Mouse (Mus musculus) lung, postnatal 0 days (tissue): ENCODE measurements around the gene Otub1. TPM values are rescaled to one million over a fixed set of nuclear protein-coding genes. Genes with fewer than 3 reads are reported as not detected.

Experiments used
- ATAC-seq: fragments of 200-750 bp; cut with Nextera tagmentation; 2 replicates; pipeline ENCODE4 v1.8.0; 2017; ENCODE audit warnings: moderate library complexity
- DNase-seq: peaks from one replicate; pipeline ENCODE4 v3.0.0-alpha.2; 2016; ENCODE audit warnings: low spot score
- H3K27ac ChIP-seq: fragments of 300-500 bp; sonication (generic); 2 replicates; pipeline ENCODE4 v1.5.1; 2014; ENCODE audit warnings: antibody characterized with exemption, mild to moderate bottlenecking, low read length, mixed read lengths
- H3K27me3 ChIP-seq: fragments of 300-500 bp; sonication (generic); replicated peaks from 2 replicates; pipeline ENCODE4 v1.6.1; 2014; ENCODE audit warnings: low read length, mixed read lengths; ENCODE audit not compliant: insufficient read depth
- H3K36me3 ChIP-seq: fragments of 300-500 bp; sonication (generic); 2 replicates; pipeline ENCODE4 v1.6.1; 2014; ENCODE audit warnings: low read length, mixed read lengths; ENCODE audit not compliant: insufficient read depth
- H3K4me1 ChIP-seq: fragments of 300-500 bp; sonication (generic); 2 replicates; pipeline ENCODE4 v1.6.1; 2014; ENCODE audit warnings: antibody characterized with exemption, low read depth, low read length, mixed read lengths; ENCODE audit not compliant: insufficient read depth
- H3K4me2 ChIP-seq: fragments of 300-500 bp; sonication (generic); replicated peaks from 2 replicates; pipeline ENCODE4 v1.6.1; 2014; ENCODE audit warnings: low read depth, mild to moderate bottlenecking, low read length, moderate library complexity, mixed read lengths
- H3K4me3 ChIP-seq: fragments of 300-500 bp; sonication (generic); 2 replicates; pipeline ENCODE4 v1.5.1; 2014; ENCODE audit warnings: low read depth, low read length
- H3K9ac ChIP-seq: fragments of 300-500 bp; sonication (generic); replicated peaks from 2 replicates; pipeline ENCODE4 v1.6.1; 2014; ENCODE audit warnings: low read depth, mild to moderate bottlenecking
- H3K9me3 ChIP-seq: fragments of 300-500 bp; sonication (generic); 2 replicates; pipeline ENCODE4 v1.6.1; 2016; ENCODE audit warnings: low read length, mixed read lengths
- CTCF ChIP-seq: IDR thresholded peaks from 2 replicates; pipeline ENCODE4 v1.5.1; 2016; ENCODE audit warnings: antibody characterized with exemption, mild to moderate bottlenecking
- EP300 ChIP-seq: IDR thresholded peaks from 2 replicates; pipeline ENCODE4 v1.6.1; 2016; ENCODE audit warnings: antibody characterized with exemption, mild to moderate bottlenecking, control low read depth
- WGBS: fragments of 180-500 bp; shearing (Covaris S2); extraction: QIAGEN DNeasy Blood & Tissue Kit; methylation state at CpG from one replicate; pipeline ENCODE4 v1.1.7; 2014; 5-methylcytosine and 5-hydroxymethylcytosine counted together
- polyA plus RNA-seq: library from polyadenylated mRNA; unstranded; fragments of >200 nt; fragmentation: Nextera tagmentation; extraction: Ambion mirVana; gene quantifications from 2 replicates; pipeline ENCODE4 v1.2.1, GENCODE M21; 2015

The Otub1 gene
- polyA plus RNA-seq, 1 experiment from 2014 or later, result 119 TPM

GRCm38 (mm10) chr19:7223488-7223887 lies 17.4 kb upstream of the Otub1 start:
- Histone ChIP-seq H3K4me3 (no peak overlapping the region), H3K4me1 (no peaks in the 10 kb centered on the region), H3K9ac (no peak overlapping the region), H3K36me3 (peaks cover 6% of the 10 kb centered on the region; the same call in 1 of the 2 replicates), H3K27me3 (no peaks in the 10 kb centered on the region), H3K9me3 (no peaks in the 10 kb centered on the region), H3K4me2 (no peak overlapping the region), H3K27ac (no peak overlapping the region)
- DNase-seq, result no peak
- ATAC-seq, result no peak
- TF ChIP-seq EP300 (no peak), CTCF (no peak; the same call in 1 of the 2 replicates)

DNA sequence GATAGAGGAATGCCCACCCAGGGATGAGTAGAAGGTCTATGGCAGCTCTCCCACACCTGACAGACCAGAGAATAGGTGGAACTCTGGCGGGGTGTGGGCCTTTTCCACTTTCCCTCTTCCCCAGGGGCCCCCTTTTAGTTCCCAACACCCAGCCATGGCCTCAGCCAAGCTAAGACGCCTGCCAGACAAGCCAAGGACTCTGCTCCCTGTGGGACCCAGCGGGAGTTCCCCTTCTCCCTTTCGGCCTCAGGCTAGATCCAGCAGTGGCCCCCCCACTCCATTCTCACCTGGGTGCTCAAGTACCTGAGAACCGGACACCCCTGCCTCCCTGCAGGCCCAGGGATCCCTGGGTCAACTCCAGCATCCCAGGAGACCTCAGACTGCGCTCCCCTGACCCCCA lies 16.1 kb upstream of the Otub1 start:
- 73% methylated on average over 4 of the region's 6 CpGs for WGBS
- peaks cover 3% of the 10 kb centered on the region; the same call in 1 of the 2 replicates for H3K4me1 ChIP-seq
- H3K4me3 ChIP-seq, result no peak overlapping the region
- ATAC-seq (no peak), DNase-seq (no peak)
- H3K4me2 ChIP-seq, result no peak overlapping the region
- no peak overlapping the region for H3K9ac ChIP-seq
- no peaks in the 10 kb centered on the region for H3K9me3 ChIP-seq
- no peak for TF ChIP-seq CTCF
- TF ChIP-seq EP300, result no peak
- no peaks in the 10 kb centered on the region for H3K27me3 ChIP-seq
- no peak overlapping the region for H3K27ac ChIP-seq
- H3K36me3 ChIP-seq, result 0 out of 2 replicates have a peak, but pooled peaks cover 6% of the 10 kb centered on the region

DNA sequence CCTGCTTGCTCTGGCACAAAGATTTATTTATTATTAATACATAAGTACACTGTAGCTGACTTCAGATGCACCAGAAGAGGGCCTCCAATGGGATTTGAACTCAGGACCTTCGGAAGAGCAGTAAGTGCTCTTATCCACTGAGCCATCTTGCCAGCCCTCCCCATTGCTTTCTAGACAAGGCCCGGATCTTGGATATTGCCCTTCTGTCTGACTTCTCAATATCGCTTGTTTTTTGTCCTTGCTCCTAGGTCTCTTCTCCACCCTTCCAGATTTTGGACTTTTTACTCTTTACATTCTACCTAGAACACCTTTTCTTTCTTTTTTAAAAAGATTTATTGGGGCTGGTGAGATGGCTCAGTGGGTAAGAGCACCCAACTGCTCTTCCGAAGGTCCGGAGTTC lies 12.6 kb upstream of the Otub1 start:
- H3K9ac ChIP-seq, result no peak overlapping the region
- peaks cover 17% of the 10 kb centered on the region; the same call in 1 of the 2 replicates for H3K4me1 ChIP-seq
- 94% methylated on average over 5 of the region's 5 CpGs for WGBS
- no peak overlapping the region for H3K4me2 ChIP-seq
- DNase-seq (no peak), ATAC-seq (no peak)
- H3K36me3 ChIP-seq, result no peaks in the 10 kb centered on the region; the same call in 1 of the 2 replicates
- H3K9me3 ChIP-seq, result no peaks in the 10 kb centered on the region
- TF ChIP-seq CTCF, result no peak
- TF ChIP-seq EP300, result no peak
- no peak overlapping the region for H3K27ac ChIP-seq
- no peaks in the 10 kb centered on the region for H3K27me3 ChIP-seq
- H3K4me3 ChIP-seq, result no peak overlapping the region

DNA sequence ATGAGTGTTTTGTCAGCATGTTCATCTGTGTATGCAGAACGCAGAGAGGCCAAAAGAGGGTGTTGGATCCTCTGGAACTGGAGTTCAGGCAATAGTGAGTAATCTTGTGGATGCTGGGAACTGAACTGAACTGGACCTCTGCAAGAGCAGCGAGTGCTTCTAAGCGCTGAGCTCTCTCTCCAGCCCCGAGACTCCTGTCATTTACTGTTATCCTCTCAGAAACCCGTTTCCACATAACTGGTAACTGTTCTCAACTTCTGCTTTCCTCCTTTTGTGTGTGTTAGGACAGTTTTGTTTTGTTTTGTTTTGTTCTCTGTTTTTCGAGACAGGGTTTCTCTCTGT lies 11.8 kb upstream of the Otub1 start:
- no peak for ATAC-seq
- H3K9ac ChIP-seq, result no peak overlapping the region

DNA sequence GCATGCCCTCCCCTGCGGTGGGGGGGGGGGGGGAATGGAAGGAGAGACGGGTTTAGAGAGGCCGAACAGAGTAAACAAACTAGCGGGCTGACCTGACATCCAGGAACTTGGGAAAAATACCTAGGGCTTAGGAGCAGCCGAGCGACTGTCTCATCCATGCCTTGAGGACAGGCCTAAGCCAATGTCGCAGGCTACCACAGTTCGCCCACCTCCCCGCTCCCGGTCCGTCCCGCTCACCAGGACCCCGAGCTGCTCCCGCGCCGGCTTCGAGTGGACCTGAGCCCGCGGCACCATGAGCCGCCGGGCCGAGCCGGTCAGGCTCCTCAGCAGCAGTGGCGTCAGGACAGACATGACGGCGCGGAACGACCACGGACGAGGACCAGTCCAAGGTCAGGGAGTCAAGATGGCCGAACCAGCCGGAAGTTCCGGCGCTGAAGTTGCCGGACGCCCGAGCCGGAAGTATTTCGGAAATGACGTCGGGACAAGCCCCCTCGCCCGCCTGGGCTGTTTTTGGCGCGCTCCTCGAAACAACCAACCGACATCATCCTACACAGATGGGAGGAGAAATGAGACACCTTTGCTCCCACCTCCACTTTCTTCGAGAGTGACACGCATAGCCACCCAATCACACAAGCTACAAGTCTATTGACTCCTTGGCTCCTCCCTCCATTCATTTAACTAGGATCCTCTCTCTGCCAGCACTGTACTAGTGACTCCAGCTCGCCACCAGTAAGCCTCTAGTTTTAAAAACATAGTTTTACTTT lies 11.2 kb upstream of the Otub1 start, which contains the start of gene Cox8a:
Gene Cox8a, minus strand, starts transcription at position 455 of the 764 bp plus-strand sequence.
- TF ChIP-seq CTCF, result no peak
- peak; percentile 41; the same call in 1 of the 2 replicates for TF ChIP-seq EP300
- Histone ChIP-seq H3K36me3 (no peaks in the 10 kb centered on the region; the same call in 1 of the 2 replicates), H3K27me3 (no peaks in the 10 kb centered on the region), H3K4me2 (peak within 1 kb of the TSS; percentile 78), H3K4me1 (peaks cover 17% of the 10 kb centered on the region; the same call in 1 of the 2 replicates), H3K9ac (peak within 1 kb of the TSS; percentile 82), H3K4me3 (peak within 1 kb of the TSS; percentile 90), H3K27ac (peak within 1 kb of the TSS; percentile 83), H3K9me3 (no peaks in the 10 kb centered on the region)
- ATAC-seq, result peak; percentile 97
- peak; percentile 99 for DNase-seq
- WGBS, result under 1% methylated on average over 49 of the region's 50 CpGs

More for the DNA sequence above, 11.8 kb upstream of the Otub1 start:
- 8% methylated on average over 6 of the region's 6 CpGs for WGBS
- Histone ChIP-seq H3K27me3 (no peaks in the 10 kb centered on the region), H3K4me2 (peak overlapping the region; percentile 78), H3K27ac (no peak overlapping the region), H3K4me1 (peaks cover 17% of the 10 kb centered on the region; the same call in 1 of the 2 replicates), H3K9me3 (no peaks in the 10 kb centered on the region), H3K4me3 (peak overlapping the region; percentile 90; the same call in 1 of the 2 replicates), H3K36me3 (no peaks in the 10 kb centered on the region; the same call in 1 of the 2 replicates)
- TF ChIP-seq CTCF (no peak), EP300 (no peak)
- no peak for DNase-seq

GRCm38 (mm10) chr19:7214484-7214883 lies 8.4 kb upstream of the Otub1 start:
- H3K4me2 ChIP-seq, result no peak overlapping the region
- peak; percentile 47 for ATAC-seq
- H3K9me3 ChIP-seq, result no peaks in the 10 kb centered on the region
- 0 out of 2 replicates have a peak overlapping the region, but pooled peaks have one; percentile 38 for H3K27ac ChIP-seq
- peak; percentile 88 for DNase-seq
- no peaks in the 10 kb centered on the region for H3K27me3 ChIP-seq
- H3K9ac ChIP-seq, result no peak overlapping the region
- 39% methylated on average over 5 of the region's 5 CpGs for WGBS
- no peak overlapping the region for H3K4me3 ChIP-seq
- TF ChIP-seq EP300 (0 out of 2 replicates have a peak, but pooled peaks have one; percentile 53), CTCF (no peak)
- peaks cover 3% of the 10 kb centered on the region for H3K36me3 ChIP-seq
- H3K4me1 ChIP-seq, result peaks cover 17% of the 10 kb centered on the region; the same call in 1 of the 2 replicates
